Mouse (Mus musculus) midbrain, embryonic 11.5 days (tissue): ENCODE data around the gene Cntln. TPM values are rescaled to one million over a fixed set of nuclear protein-coding genes. Genes with fewer than 3 reads are reported as not detected.

Source experiments
- ATAC-seq: fragments of 200-750 bp; cut with Nextera tagmentation; 2 replicates; pipeline ENCODE4 v1.8.0; 2017; ENCODE audit warnings: moderate TSS enrichment, moderate library complexity; ENCODE audit not compliant: low FRiP score
- DNase-seq: peaks from one replicate; pipeline ENCODE4 v3.0.0; 2015; ENCODE audit warnings: low spot score; ENCODE audit errors: missing footprints
- H3K27ac ChIP-seq: fragments of 300-500 bp; sonication (generic); 2 replicates; pipeline ENCODE4 v1.5.1; 2014; ENCODE audit warnings: low read depth, low read length
- H3K27me3 ChIP-seq: fragments of 300-500 bp; sonication (generic); 2 replicates; pipeline ENCODE4 v1.6.1; 2014; ENCODE audit warnings: mild to moderate bottlenecking, low read length, moderate library complexity, mixed read lengths; ENCODE audit not compliant: control insufficient read depth, insufficient read depth
- H3K36me3 ChIP-seq: fragments of 300-500 bp; sonication (generic); 2 replicates; pipeline ENCODE4 v1.6.1; 2014; ENCODE audit warnings: mild to moderate bottlenecking, low read length, moderate library complexity, mixed read lengths; ENCODE audit not compliant: control insufficient read depth, insufficient read depth
- H3K4me1 ChIP-seq: fragments of 300-500 bp; sonication (generic); 2 replicates; pipeline ENCODE4 v1.6.1; 2014; ENCODE audit warnings: low read length; ENCODE audit not compliant: control insufficient read depth, insufficient read depth
- H3K4me2 ChIP-seq: fragments of 300-500 bp; sonication (generic); 2 replicates; pipeline ENCODE4 v1.6.1; 2014; ENCODE audit warnings: mild to moderate bottlenecking, moderate library complexity
- H3K4me3 ChIP-seq: fragments of 300-500 bp; sonication (generic); 2 replicates; pipeline ENCODE4 v1.5.1; 2014; ENCODE audit warnings: low read depth, low read length
- H3K9ac ChIP-seq: fragments of 300-500 bp; sonication (generic); 2 replicates; pipeline ENCODE4 v1.6.1; 2014; ENCODE audit warnings: low read length
- H3K9me3 ChIP-seq: fragments of 300-500 bp; sonication (generic); 2 replicates; pipeline ENCODE4 v1.6.1; 2016; ENCODE audit warnings: low read length; ENCODE audit not compliant: control insufficient read depth
- WGBS: fragments of 180-500 bp; shearing (Covaris S2); extraction: QIAGEN DNeasy Blood & Tissue Kit; methylation state at CpG from one replicate; pipeline ENCODE4 v1.1.7; 2014; 5-methylcytosine and 5-hydroxymethylcytosine counted together
- polyA plus RNA-seq: library from polyadenylated mRNA; unstranded; fragments of >200 nt; fragmentation: Nextera tagmentation; extraction: Ambion mirVana; gene quantifications from 2 replicates; pipeline ENCODE4 v1.2.1, GENCODE M21; 2014

Gene Cntln
- 11.1 TPM in 2 replicates for polyA plus RNA-seq

GRCm38 (mm10) chr4:84884111-84884538, at the start of gene Cntln:
TSS of gene Cntln (plus strand) at chr4:84884309.
- Histone ChIP-seq H3K27me3 (no peaks in the 10 kb centered on the region), H3K4me2 (peak within 1 kb of the TSS; percentile 85), H3K4me1 (0 out of 2 replicates have a peak, but pooled peaks cover 3% of the 10 kb centered on the region), H3K9me3 (no peaks in the 10 kb centered on the region), H3K9ac (peak within 1 kb of the TSS; percentile 96), H3K27ac (peak within 1 kb of the TSS; percentile 74), H3K36me3 (no peaks in the 10 kb centered on the region), H3K4me3 (peak within 1 kb of the TSS; percentile 62)
- 1% methylated on average over 46 of the region's 50 CpGs for WGBS
- DNase-seq (peak; percentile 99), ATAC-seq (peak; percentile 96)

DNA sequence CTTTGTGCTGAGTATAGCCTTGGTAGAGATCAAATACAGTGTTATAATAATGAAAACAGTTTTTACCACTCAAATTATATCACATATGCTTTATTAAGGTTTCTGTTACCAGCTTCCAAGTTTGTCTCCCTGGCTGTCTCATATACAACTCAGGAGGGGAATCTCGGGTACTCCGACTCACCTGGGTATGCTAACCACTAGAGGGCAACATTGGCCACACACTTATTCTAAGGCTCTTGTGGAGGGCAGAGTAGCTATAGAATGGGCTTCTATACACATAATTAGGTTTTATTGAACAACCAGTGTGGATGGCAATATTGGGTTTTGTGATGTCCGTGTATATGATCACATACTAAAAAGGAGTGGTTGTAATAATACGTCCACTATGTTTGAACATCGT, 47.1 kb upstream of the Cntln start:
- Histone ChIP-seq H3K9ac (no peak overlapping the region), H3K4me1 (no peaks in the 10 kb centered on the region), H3K27ac (no peak overlapping the region), H3K27me3 (no peaks in the 10 kb centered on the region), H3K9me3 (no peaks in the 10 kb centered on the region), H3K4me3 (no peak overlapping the region), H3K4me2 (no peak overlapping the region), H3K36me3 (no peaks in the 10 kb centered on the region)
- DNase-seq (no peak), ATAC-seq (no peak)
- WGBS = 47% methylated on average over 5 of the region's 5 CpGs

DNA sequence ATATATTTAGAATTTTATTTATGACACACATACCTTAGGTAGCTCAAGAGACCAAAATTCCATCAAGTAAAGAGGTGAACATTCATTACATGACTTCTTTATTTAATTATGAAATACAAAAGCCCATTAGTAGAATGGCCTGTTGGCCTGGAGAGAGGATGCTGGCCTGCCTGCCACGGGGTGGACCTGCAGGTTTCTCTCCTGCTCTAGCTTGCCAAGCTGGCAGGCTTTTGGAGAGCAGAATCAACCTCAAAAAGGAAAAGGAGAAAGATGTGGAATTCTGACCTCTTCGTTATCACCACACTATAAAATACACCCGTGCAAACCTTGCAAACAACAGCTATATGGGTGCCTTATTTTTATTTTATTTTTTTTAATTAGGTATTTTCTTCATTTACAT, 45.6 kb upstream of the Cntln start:
- H3K9ac ChIP-seq = no peak overlapping the region
- DNase-seq (no peak), ATAC-seq (no peak)
- H3K4me2 ChIP-seq = no peak overlapping the region
- H3K36me3 ChIP-seq = no peaks in the 10 kb centered on the region
- no peaks in the 10 kb centered on the region for H3K27me3 ChIP-seq
- WGBS = 85% methylated on average over 3 of the region's 3 CpGs
- no peak overlapping the region for H3K4me3 ChIP-seq
- H3K27ac ChIP-seq = no peak overlapping the region
- no peaks in the 10 kb centered on the region for H3K4me1 ChIP-seq
- no peaks in the 10 kb centered on the region for H3K9me3 ChIP-seq

DNA sequence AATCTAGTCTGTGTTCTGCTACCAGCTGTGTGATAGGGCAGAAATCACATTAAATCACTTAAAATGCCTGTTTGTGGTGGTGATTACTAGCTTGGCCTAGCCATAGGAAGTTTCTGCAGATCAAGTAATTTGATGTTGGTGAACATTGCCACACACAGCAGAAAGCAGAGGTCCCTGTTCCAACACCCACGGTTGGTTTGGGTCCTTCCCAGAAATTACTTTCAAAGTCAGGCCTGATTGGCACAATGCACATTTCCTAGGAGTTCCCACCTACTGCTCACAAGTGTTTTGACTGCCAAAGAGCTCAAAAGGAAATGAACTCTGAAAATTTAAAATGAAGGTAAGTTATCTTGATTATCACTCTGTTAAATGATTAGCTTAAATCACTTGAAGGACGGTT, 44.6 kb upstream of the Cntln start:
- WGBS = 89% methylated on average over 2 of the region's 2 CpGs

DNA sequence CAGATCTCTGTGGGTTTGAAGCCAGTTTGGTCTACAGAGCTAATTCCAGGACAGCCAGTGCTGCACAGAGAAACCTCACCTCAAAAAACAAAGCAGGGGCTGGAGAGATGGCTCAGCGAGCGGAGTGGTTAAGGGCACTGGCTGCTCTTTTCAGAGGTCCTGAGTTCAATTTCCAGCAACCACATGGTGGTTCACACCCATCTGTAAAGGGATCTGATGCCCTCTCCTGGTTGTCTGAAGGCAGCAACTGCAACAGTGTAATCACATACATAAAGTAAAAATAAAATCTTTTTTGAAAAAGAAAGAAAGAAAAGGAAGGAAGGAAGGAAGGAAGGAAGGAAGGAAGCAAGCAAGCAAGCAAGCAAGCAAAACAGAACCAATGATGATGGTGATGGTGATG, 26.5 kb upstream of the Cntln start:
- H3K4me3 ChIP-seq = no peak overlapping the region
- H3K4me1 ChIP-seq = no peaks in the 10 kb centered on the region
- no peaks in the 10 kb centered on the region for H3K36me3 ChIP-seq
- no peaks in the 10 kb centered on the region for H3K9me3 ChIP-seq
- 88% methylated on average over 2 of the region's 2 CpGs for WGBS
- no peak for ATAC-seq
- no peaks in the 10 kb centered on the region for H3K27me3 ChIP-seq
- H3K9ac ChIP-seq = no peak overlapping the region
- H3K27ac ChIP-seq = no peak overlapping the region
- DNase-seq = no peak
- H3K4me2 ChIP-seq = no peak overlapping the region

More for the DNA sequence above, 44.6 kb upstream of the Cntln start:
- H3K4me1 ChIP-seq = no peaks in the 10 kb centered on the region
- no peak overlapping the region for H3K4me2 ChIP-seq
- no peak overlapping the region for H3K9ac ChIP-seq
- no peak overlapping the region for H3K4me3 ChIP-seq
- no peak for DNase-seq
- no peaks in the 10 kb centered on the region for H3K27me3 ChIP-seq
- no peaks in the 10 kb centered on the region for H3K9me3 ChIP-seq
- no peak overlapping the region for H3K27ac ChIP-seq
- ATAC-seq = no peak
- no peaks in the 10 kb centered on the region for H3K36me3 ChIP-seq

DNA sequence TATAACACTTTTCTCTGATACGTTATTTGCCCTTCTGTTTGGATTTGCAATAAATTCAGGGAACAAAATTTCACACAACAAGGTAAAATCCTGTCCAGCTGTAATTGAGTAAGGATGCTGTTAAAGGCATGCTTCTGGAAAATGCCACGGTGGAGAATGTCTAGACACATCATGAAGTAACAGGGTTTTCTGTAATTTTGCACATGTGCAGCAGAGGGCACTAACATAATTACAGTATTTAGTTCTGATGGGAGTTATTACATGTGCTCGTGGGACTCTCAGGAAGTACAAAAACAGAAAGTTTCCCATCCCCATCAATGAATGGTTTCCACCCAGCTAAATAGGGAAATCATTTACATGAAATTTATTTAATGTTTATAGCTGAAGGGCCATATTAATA, 7.8 kb upstream of the Cntln start:
- no peak overlapping the region for H3K4me3 ChIP-seq
- no peaks in the 10 kb centered on the region for H3K36me3 ChIP-seq
- H3K27me3 ChIP-seq = no peaks in the 10 kb centered on the region
- no peaks in the 10 kb centered on the region for H3K9me3 ChIP-seq
- 65% methylated on average over 3 of the region's 3 CpGs for WGBS
- no peak for ATAC-seq
- no peak overlapping the region for H3K9ac ChIP-seq
- H3K4me2 ChIP-seq = no peak overlapping the region
- H3K4me1 ChIP-seq = no peaks in the 10 kb centered on the region
- DNase-seq = no peak
- H3K27ac ChIP-seq = no peak overlapping the region

DNA sequence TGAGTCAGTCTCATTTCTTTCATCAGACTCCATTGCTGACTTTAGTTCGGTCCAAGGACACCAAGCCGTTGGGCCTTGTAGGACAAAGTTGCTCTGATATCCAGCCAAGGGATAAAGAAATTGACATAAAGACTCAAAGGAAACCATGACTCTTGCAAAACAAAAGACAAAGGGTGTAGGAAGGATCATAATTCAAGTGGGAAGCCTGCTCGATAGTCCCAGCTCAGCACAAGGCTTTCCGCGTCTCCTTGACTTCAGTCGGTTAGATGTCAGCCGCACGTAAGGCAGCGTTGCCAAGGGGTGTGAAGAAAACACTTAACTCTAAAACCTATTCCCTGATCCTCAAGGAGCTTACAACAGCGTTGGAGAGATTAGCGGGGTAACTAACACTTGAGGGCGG, 463 bp upstream of the Cntln start:
- H3K27ac ChIP-seq = no peak overlapping the region
- no peak; the same call in 1 of the 2 replicates for ATAC-seq

GRCm38 (mm10) chr4:84884539-84885270, 596 bp downstream of the Cntln start:
- DNase-seq = peak; percentile 97
- Histone ChIP-seq H3K27ac (peak overlapping the region; percentile 74), H3K9ac (peak overlapping the region; percentile 96), H3K36me3 (no peaks in the 10 kb centered on the region), H3K4me1 (0 out of 2 replicates have a peak, but pooled peaks cover 3% of the 10 kb centered on the region), H3K27me3 (no peaks in the 10 kb centered on the region), H3K4me2 (peak overlapping the region; percentile 85), H3K4me3 (peak overlapping the region; percentile 62), H3K9me3 (no peaks in the 10 kb centered on the region)
- 3% methylated on average over 55 of the region's 60 CpGs for WGBS
- ATAC-seq = peak; percentile 85

More for the DNA sequence above, 463 bp upstream of the Cntln start:
- H3K9me3 ChIP-seq = no peaks in the 10 kb centered on the region
- no peaks in the 10 kb centered on the region for H3K36me3 ChIP-seq
- H3K9ac ChIP-seq = peak overlapping the region; percentile 96; the same call in 1 of the 2 replicates
- H3K4me2 ChIP-seq = peak overlapping the region; percentile 85; the same call in 1 of the 2 replicates
- H3K27me3 ChIP-seq = no peaks in the 10 kb centered on the region
- 61% methylated on average over 12 of the region's 12 CpGs for WGBS
- 0 out of 2 replicates have a peak, but pooled peaks cover 3% of the 10 kb centered on the region for H3K4me1 ChIP-seq
- H3K4me3 ChIP-seq = peak overlapping the region; percentile 62; the same call in 1 of the 2 replicates
- DNase-seq = no peak

GRCm38 (mm10) chr4:84885271-84885540, 1.1 kb downstream of the Cntln start:
- DNase-seq = no peak
- no peaks in the 10 kb centered on the region for H3K36me3 ChIP-seq
- peak overlapping the region; percentile 85 for H3K4me2 ChIP-seq
- no peak for ATAC-seq
- H3K4me1 ChIP-seq = 0 out of 2 replicates have a peak, but pooled peaks cover 3% of the 10 kb centered on the region
- no peak overlapping the region for H3K27ac ChIP-seq
- H3K9ac ChIP-seq = peak overlapping the region; percentile 96
- 84% methylated on average over 1 of the region's 1 CpGs for WGBS
- no peaks in the 10 kb centered on the region for H3K27me3 ChIP-seq
- no peaks in the 10 kb centered on the region for H3K9me3 ChIP-seq
- peak overlapping the region; percentile 62 for H3K4me3 ChIP-seq
